ENCODE assay signal across 15 mouse cellular contexts in genomic region chr12:70068647-70069257, GRCm38 (mm10). TPM values are rescaled to one million over a fixed set of nuclear protein-coding genes. Genes with fewer than 3 reads are reported as not detected.
DNase-seq lines count a peak whose midpoint lies in the region; ATAC-seq lines count a peak whose summit lies in the region.
"Had no signal": no experiment of that assay in that cellular context is flagged by ENCODE, and none has a peak within 500 bp of the region (broad histone marks: within the 10 kb centered on the region; RNA-seq: fewer than 3 reads in every experiment).

No protein-coding gene starts in this region.

- peak overlapping the region; percentile 66 for H3K27ac ChIP-seq in midbrain, embryonic 14.5 days (replicated peaks; ENCODE audit: low read depth, low read length)
- H3K27ac ChIP-seq: left cerebral cortex, adult 2 months had no signal

- 0 out of 2 replicates have a peak overlapping the region, but pooled peaks have one; percentile 1 for H3K4me2 ChIP-seq in midbrain, embryonic 14.5 days (ENCODE audit: low read length)
- H3K4me2 ChIP-seq: heart, embryonic 11.5 days had no signal

- H3K9me3 ChIP-seq in midbrain, embryonic 14.5 days (ENCODE audit: control insufficient read depth, low read length), result no peaks in the 10 kb centered on the region

- 15% methylated on average over 6 of the region's 6 CpGs for WGBS in midbrain, embryonic 14.5 days

- H3K9ac ChIP-seq in midbrain, embryonic 14.5 days (replicated peaks; ENCODE audit: low read length), result 0 out of 2 replicates have a peak overlapping the region, but pooled peaks have one; percentile 20

- H3K36me3 ChIP-seq in midbrain, embryonic 14.5 days (ENCODE audit: control insufficient read depth, insufficient read depth, low read length), result no peaks in the 10 kb centered on the region

- peak; percentile 70 for DNase-seq in Muller cell, postnatal 12 days (ENCODE audit: inconsistent ontology term)
- DNase-seq in embryo, embryonic 10 days (ENCODE audit: low spot score), result peak; percentile 52
- DNase-seq in midbrain, embryonic 14.5 days, result peak; percentile 58
- no peak for DNase-seq in thymus, adult 18-20 months
- no peak for DNase-seq in right cerebral cortex, adult 2 months (ENCODE audit: low spot score in 2 of 2)
- no peak for DNase-seq in urinary bladder, postnatal 10 days (ENCODE audit: low spot score)
- DNase-seq: adrenal gland, postnatal 25 days; cerebellum, adult 9-11 months; spleen, adult 18-20 months; thymus, postnatal 25 days had no signal

- H3K27me3 ChIP-seq in midbrain, embryonic 14.5 days (ENCODE audit: control insufficient read depth, insufficient read depth, low read length), result no peaks in the 10 kb centered on the region

- H3K4me3 ChIP-seq in midbrain, embryonic 14.5 days (replicated peaks; ENCODE audit: low read depth, low read length), result no peak overlapping the region
- H3K4me3 ChIP-seq: left cerebral cortex, adult 2 months; myocyte had no signal

- H3K4me1 ChIP-seq in midbrain, embryonic 14.5 days (ENCODE audit: control insufficient read depth, insufficient read depth, low read length), result peaks cover 37% of the 10 kb centered on the region

- ATAC-seq in granulocyte monocyte progenitor cell, adult 5-6 weeks (replicated peaks; ENCODE audit: poor library complexity, severe bottlenecking), result peak; percentile 72
- peak; percentile 35; the same call in 1 of the 2 replicates for ATAC-seq in midbrain, embryonic 14.5 days (ENCODE audit: low FRiP score, low TSS enrichment)
- ATAC-seq: intestine, embryonic 16.5 days had no signal

RNA-seq across cellular contexts. Expression of gene Nin, which starts 44.8 kb away (rescaled TPM):
- total RNA-seq in granulocyte monocyte progenitor cell, adult 5-6 weeks (2014; fragmentation: Nextera tagmentation), result 136 and 157 TPM in 2 replicates
- 193 and 259 TPM in 2 replicates for total RNA-seq in granulocyte monocyte progenitor cell, adult 5-6 weeks (2017)
- 15.3 and 17.1 TPM in 2 replicates for polyA plus RNA-seq in midbrain, embryonic 14.5 days (2014; fragmentation: Nextera tagmentation; extraction: Ambion mirVana)

Comparison
In these comparisons a context has a peak if more than half of its experiments do, and no peak if none do; other contexts are left out.
1. DNase-seq: peak in Muller cell, postnatal 12 days (single experiment), embryo, embryonic 10 days (single experiment) and midbrain, embryonic 14.5 days (single experiment); none in thymus, adult 18-20 months (0 of 2), right cerebral cortex, adult 2 months (0 of 2) and urinary bladder, postnatal 10 days (single experiment).